Mouse (Mus musculus) cerebellum, adult 11-12 months (tissue): Measurements from ENCODE around the gene Antxr2.
A peak's percentile ranks its signal among the peaks of the same experiment; 100 is the strongest.

Source experiments
- DNase-seq: peaks from one replicate; pipeline ENCODE4 v3.0.0; 2022

Gene Antxr2

DNA sequence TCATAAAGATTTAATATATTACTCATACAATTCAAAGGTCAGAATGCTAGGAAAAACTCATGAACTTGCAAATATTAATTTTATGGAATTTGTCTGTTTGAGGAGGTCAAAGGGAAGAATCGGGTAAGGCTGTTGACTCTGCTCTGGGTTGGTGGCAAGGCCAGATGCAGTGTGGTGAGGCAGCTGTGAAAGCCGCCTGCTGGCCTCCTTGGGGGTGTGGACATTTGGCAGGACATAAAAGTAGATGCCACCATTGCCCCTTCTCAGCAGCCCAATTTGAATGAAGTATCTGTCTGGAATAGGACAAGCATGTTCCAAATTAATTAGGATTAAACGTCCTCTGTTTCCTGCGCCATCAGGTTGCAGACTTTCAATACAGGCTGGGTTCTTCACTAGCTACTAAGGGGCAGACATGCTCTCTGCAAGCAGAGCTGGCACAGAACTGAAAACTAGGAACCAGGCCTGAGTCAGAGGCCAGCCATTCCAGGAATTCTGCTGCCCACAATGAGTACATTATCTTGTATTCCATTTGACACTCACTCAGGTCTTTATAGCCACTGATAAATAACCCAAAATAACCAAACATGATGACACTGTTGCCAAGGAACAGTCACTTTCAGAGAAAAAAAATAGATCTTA, 44.1 kb downstream of the Antxr2 start:
- no peak for DNase-seq

DNA sequence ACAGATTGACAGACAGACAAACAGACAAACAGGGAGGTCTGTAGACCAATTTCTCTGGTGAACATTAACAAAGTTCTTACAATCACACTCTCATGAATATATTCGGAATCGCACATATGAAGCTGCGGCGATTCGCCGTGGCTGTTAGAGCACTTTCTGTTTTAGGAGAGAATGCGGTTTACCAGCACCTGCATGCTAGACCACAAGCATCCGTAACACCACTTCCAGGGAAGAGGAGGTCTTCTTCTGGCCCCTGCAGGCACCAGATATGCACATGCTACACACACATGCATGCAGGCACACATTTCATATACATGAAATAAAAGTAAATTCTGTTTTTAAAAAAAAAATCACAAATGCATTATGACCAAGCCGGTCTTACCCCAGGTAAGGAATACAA, 47.5 kb downstream of the Antxr2 start:
- DNase-seq: no peak

GRCm38 (mm10) chr5:97980472-97980871, 50.4 kb downstream of the Antxr2 start:
- no peak for DNase-seq

- DNase-seq: no peak
Observed at GRCm38 (mm10) chr5:97973293-97973692, 57.5 kb downstream of the Antxr2 start.

DNA sequence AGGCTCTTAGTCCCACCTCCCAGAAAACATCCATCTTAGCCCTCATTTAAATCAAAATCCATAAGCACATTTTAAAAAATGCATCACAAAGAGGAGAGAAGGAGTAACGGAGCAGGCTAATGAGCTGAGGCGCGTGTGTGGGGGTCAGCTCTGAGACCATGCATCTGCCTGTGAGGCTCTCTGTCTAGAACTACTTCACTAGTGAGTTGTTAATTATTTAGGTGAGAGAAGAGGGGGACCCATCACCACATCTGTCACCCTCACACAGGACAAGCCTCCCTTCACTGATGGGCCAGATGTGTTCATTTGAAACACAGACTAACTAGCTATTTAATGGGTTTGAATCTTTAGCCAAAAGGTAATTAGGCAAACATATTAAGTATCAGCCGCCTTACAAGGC, 58.8 kb downstream of the Antxr2 start:
- DNase-seq: no peak

- no peak for DNase-seq
Observed at GRCm38 (mm10) chr5:97971236-97971635, 59.6 kb downstream of the Antxr2 start.

DNA sequence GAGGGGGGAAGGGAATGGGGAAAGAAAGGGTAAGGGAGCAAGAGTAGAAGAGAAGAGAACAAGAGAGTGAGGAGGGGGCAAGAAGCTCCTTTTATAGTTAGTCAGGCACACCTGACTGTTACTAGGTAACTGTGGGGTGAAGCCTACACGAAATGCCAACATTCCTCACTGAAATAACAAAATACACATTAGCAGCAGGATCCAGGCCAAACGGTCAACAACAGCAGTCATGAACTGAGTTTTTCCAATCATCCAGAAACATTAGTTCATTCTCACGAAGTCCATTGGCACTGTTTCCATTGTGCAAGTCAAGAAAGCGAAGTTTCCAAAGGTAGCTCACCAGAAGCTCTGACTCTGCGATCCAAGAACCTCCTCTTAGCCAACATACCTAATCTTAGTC, 63.8 kb downstream of the Antxr2 start:
- DNase-seq: no peak

DNA sequence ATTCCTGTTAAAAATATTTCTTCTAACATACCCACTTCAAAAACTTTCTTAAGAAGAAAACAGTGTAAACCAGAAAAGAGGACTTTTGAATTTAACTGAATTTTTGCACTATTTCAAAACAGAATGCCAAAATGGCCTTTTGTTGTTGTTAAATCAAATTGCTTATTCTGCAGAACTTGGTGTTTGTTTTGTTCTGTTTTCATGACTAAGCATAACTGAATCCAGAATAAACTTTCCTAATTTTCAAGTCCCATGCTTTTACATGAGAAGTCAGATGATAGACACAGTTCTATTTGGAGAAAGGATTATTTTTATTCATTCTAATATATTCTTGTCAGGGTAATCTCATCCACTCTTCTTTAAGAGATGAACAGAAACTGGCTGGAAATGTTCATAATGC, 64.7 kb downstream of the Antxr2 start:
- no peak for DNase-seq

- no peak for DNase-seq
Observed at GRCm38 (mm10) chr5:97964444-97964843, 66.4 kb downstream of the Antxr2 start.

- DNase-seq: no peak
Observed at GRCm38 (mm10) chr5:97962512-97962911, 68.3 kb downstream of the Antxr2 start.

- no peak for DNase-seq
Observed at GRCm38 (mm10) chr5:97961786-97962185, 69.1 kb downstream of the Antxr2 start.

- no peak for DNase-seq
Observed at GRCm38 (mm10) chr5:97959651-97960050, 71.2 kb downstream of the Antxr2 start.

DNA sequence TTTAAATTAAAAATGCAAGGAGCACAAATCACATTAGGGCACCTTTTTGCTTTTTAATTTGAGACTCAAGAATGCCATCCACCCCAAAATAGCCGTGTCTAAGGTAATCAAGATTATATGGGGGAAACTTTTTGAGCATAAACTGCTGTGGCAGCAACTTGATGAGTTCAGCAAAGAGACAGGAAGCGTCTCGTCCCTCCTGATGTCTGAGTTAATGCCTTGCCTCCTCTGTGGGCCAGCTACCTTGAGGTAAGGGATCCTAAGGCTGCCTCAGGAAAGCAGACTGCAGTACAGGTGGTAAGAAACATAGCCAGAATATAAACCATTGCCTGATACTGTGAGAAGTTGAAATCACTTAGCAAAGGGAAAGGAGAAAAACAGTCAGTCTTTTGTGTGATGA, 71.8 kb downstream of the Antxr2 start:
- DNase-seq: no peak

DNA sequence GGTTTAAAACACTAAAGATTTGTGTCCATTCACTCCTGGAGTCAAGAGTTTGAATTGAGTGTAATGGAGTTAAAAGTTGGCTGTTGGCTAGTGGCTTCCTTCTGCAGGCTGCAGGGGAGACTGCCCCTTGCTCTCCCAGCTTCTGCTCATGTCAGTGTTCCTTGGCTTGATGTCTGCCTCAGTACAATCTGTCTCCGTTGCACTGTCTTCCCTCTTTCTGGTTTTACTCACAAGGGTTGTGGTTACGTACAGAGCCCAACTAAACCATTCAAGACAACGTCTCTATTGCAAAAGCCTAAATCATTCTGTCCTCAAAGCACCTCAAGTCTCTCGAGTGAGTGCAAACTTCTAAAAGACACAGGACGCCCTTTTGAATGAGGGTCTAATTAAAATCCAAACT, 73.3 kb downstream of the Antxr2 start:
- DNase-seq: no peak

DNA sequence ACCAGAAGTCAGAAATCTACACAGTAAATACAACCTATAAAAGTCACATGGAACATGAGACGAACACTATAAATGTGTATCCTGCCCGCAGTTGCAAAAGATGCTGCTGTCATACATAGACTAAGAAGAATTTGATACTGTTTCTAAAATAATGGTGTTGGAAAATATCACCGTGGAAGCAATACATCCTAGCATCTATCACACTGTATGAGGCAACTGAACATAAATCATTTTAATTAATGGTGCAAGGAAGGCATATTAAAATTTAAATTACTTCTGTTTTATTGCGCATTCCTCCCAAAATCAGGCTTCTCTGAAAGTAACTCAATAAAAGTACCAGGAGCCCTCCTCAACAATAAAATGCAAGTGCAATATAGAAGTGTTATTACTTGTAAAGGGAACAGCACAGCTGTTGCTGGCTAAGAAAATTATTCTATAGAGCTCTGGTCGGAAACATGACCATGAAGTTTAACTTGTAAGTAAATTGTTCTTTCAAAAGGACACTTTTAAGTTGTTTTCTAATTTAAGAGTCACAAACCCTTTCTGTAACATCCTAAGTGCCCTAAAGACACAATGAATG, 76.6 kb downstream of the Antxr2 start:
- DNase-seq: no peak

DNA sequence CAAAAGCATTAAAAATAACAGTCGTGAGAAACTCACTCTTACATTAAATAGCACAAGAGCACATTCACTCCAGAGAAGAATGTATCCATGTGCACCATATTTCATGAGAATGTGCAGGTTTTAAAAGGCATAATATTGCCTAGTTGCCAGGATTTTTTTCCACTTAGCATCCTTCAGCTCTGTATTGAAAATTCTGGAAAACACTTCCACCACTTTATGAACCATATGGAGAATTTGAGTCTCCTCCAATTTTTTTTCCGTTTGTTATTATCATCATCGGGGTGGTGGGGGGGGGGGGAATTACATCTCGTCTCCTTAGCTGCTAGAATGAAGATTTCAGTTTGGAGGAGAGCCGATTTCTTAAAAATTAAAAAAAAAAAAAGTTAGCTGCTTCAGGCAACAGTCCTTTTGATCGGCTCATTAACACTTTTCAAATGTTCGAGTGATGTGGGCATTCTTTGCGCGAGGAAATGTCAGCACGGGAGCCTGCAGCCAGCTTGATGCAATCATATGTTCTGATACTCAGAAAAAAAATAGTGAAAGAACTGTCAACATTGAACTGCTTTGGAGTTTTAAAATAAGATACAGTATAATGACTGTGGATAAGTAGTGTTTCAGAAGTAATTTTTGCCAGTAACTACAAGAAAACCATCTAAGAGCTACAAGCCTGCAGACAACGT, 77.5 kb downstream of the Antxr2 start:
- DNase-seq: no peak

GRCm38 (mm10) chr5:97947261-97947660, 83.6 kb downstream of the Antxr2 start:
- no peak for DNase-seq

GRCm38 (mm10) chr5:97946236-97946635, 84.6 kb downstream of the Antxr2 start:
- no peak for DNase-seq

DNA sequence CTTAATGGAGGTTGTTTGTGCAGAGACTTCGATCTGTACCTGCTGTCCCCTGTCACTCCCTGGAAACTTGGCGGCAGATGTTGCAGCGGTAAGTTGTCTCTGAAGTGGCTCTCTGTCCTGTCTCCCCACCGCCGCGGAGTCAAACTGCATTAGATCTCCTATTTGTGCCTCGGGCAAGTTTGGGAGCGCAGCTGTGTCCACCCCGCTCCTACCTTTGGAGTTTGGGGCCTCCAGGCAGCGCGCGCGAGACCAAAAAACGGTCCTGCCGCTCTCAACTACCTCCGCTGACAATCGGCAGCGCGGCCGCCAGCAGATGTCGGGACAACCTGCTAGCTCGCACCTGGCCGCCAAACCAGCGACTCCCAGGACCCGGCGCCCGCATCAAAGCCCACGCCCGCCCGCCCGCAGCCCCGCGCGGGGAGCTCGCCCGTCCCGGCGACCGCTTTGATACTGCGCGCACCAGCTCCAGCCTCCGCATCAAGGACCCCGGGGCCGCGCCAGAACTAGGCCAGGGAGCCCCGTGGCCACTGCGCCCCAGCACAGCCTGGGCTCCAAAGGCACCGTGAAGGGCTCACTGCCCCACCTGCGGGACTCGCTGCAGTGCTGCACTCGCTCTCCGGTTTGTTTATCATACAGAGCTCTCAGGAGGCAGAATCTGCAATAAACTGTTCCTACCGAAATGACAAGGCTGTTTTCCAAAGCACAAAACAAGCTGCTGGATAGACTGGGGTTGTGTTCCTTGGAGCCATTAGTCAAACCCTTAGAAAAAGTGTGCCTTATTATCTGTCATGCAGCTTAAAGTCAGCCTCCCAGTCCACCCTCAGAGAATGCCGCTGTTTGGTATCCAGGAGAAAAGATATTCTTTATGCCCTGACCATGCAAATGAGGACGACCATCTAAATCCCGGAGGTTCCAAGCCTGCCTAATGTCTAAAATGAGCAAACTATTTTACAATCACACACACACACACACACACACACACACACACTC, 95.4 kb downstream of the Antxr2 start:
- peak; percentile 20 for DNase-seq

DNA sequence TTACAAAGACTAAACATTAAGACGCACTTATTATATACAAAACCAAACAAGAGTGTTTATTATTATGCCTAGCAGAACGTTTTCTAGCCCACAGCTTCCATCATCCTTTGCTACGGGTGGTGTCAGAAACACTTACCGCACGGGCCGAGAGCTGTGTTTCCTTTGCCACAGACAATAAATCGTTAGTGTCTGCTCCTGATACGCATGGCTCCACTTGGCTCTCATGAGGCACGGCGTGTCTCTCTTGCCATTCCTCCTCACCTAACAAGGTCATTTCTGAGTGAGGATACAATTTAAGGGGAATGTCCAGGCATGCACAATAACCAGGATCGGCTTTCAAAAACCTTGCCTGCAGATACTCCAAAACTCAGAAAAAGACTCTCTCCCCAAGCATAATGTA, 113.2 kb downstream of the Antxr2 start:
- no peak for DNase-seq

GRCm38 (mm10) chr5:97914890-97915289, 116.0 kb downstream of the Antxr2 start:
- no peak for DNase-seq

- DNase-seq: no peak
Observed at GRCm38 (mm10) chr5:97913901-97914300, 116.9 kb downstream of the Antxr2 start.

DNA sequence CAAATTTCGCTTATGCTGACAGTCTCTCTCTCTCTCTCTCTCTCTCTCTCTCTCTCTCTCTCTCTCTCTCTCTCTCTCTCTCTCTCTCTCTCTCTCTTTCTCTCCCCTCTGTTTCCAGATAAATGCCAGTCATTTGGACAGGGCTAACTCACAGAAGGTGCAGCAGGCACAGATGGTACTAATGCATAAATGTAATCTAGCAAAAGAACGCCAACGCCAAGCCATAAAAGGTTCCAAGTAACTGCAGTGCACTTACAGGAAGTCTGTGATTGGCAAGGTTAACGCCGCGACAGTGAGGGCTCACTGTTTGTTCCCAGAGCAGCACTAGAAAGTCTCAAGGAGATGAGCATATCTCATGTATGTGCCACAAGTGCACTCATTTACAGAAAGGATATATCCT, 123.4 kb downstream of the Antxr2 start:
- peak; percentile 4 for DNase-seq
